Mouse (Mus musculus) liver, adult 2 months (tissue): ENCODE results near the gene Nsmce3.

ENCODE experiments used
- CTCF ChIP-seq: fragments of 200-500 bp; IDR thresholded peaks from 2 replicates; pipeline ENCODE4 v1.5.1; 2011; ENCODE audit warnings: low read depth, low read length, control low read depth
- POLR2A ChIP-seq: fragments of 200-500 bp; IDR thresholded peaks from 2 replicates; pipeline ENCODE4 v1.6.1; 2011; ENCODE audit warnings: low read length, control low read depth; ENCODE audit not compliant: insufficient read depth; ENCODE audit errors: extremely low read depth

DNA sequence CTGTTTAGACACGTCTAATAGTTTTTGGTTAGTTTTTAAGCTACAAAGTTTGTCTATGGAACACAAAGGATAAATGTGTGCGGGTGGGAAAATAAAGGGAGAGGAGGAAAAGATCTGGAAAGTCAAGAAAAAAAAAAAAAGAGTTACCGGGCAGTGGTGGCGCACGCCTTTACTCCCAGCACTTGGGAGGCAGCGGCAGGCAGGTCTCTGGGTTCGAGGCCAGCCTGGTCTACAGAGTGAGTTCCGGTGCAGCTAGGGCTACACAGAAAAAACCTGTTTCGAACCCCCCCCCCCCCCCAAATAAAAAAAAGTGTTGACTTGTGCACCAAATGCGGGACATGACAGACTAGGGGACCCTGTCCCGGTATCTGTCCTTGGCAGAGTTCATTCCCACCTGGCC, 469 bp upstream of the Nsmce3 start:
- no peak for TF ChIP-seq POLR2A
- no peak for TF ChIP-seq CTCF
